Mouse (Mus musculus) liver, embryonic 15.5 days (tissue): ENCODE data around the gene Asdurf. TPM values are rescaled to one million over a fixed set of nuclear protein-coding genes. Genes with fewer than 3 reads are reported as not detected.
"Not testable (repeated sequence)": the region's sequence is repeated elsewhere in the genome, so short reads cannot be mapped to it uniquely, and the experiment has no call there.

Experiments
- ATAC-seq: fragments of 200-750 bp; cut with Nextera tagmentation; 2 replicates; pipeline ENCODE4 v1.8.0; 2017; ENCODE audit warnings: moderate number of reproducible peaks, mild to moderate bottlenecking, moderate library complexity; ENCODE audit not compliant: insufficient read depth
- H3K27ac ChIP-seq: fragments of 300-500 bp; sonication (generic); replicated peaks from 2 replicates; pipeline ENCODE4 v1.5.1; 2015; ENCODE audit warnings: mild to moderate bottlenecking, inconsistent platforms
- H3K27me3 ChIP-seq: fragments of 300-500 bp; sonication (generic); 2 replicates; pipeline ENCODE4 v1.6.1; 2015; ENCODE audit warnings: mild to moderate bottlenecking, inconsistent platforms
- H3K36me3 ChIP-seq: fragments of 300-500 bp; sonication (generic); replicated peaks from 2 replicates; pipeline ENCODE4 v1.6.1; 2015; ENCODE audit warnings: moderate library complexity, mild to moderate bottlenecking, inconsistent platforms
- H3K4me1 ChIP-seq: fragments of 300-500 bp; sonication (generic); replicated peaks from 2 replicates; pipeline ENCODE4 v1.6.1; 2015; ENCODE audit warnings: inconsistent platforms
- H3K4me2 ChIP-seq: fragments of 300-500 bp; sonication (generic); 2 replicates; pipeline ENCODE4 v1.6.1; 2015; ENCODE audit warnings: moderate library complexity, mild to moderate bottlenecking, inconsistent platforms
- H3K4me3 ChIP-seq: fragments of 300-500 bp; sonication (generic); replicated peaks from 2 replicates; pipeline ENCODE4 v1.5.1; 2015; ENCODE audit warnings: mild to moderate bottlenecking, inconsistent platforms
- H3K9ac ChIP-seq: fragments of 300-500 bp; sonication (generic); 2 replicates; pipeline ENCODE4 v1.6.1; 2015; ENCODE audit warnings: moderate library complexity, mild to moderate bottlenecking, inconsistent platforms
- H3K9me3 ChIP-seq: fragments of 300-500 bp; sonication (generic); replicated peaks from 2 replicates; pipeline ENCODE4 v1.6.1; 2016; ENCODE audit warnings: inconsistent platforms
- WGBS: fragments of 180-500 bp; shearing (Covaris S2); methylation state at CpG from one replicate; pipeline ENCODE4 v1.1.7; 2015; ENCODE audit warnings: mixed read lengths; ENCODE audit not compliant: insufficient replicate concordance; 5-methylcytosine and 5-hydroxymethylcytosine counted together
- polyA plus RNA-seq: library from polyadenylated mRNA; unstranded; fragments of >200 nt; fragmentation: Nextera tagmentation; extraction: Ambion mirVana; gene quantifications from 2 replicates; pipeline ENCODE4 v1.2.1, GENCODE M21; 2015

Asdurf gene
- not detected in 2 replicates for polyA plus RNA-seq

- peaks cover 15% of the 10 kb centered on the region for H3K36me3 ChIP-seq
- H3K4me3 ChIP-seq = peak within 1 kb of the TSS; percentile 96
- H3K9me3 ChIP-seq = no peaks in the 10 kb centered on the region
- H3K4me1 ChIP-seq = peaks cover 6% of the 10 kb centered on the region
- peak; percentile 99 for ATAC-seq
- H3K27ac ChIP-seq = peak within 1 kb of the TSS; percentile 93
- H3K27me3 ChIP-seq = no peaks in the 10 kb centered on the region
- H3K9ac ChIP-seq = peak within 1 kb of the TSS; percentile 90
- WGBS = under 1% methylated on average over 44 of the region's 44 CpGs
- H3K4me2 ChIP-seq = peak within 1 kb of the TSS; percentile 78
Measured at GRCm38 (mm10) chr1:53352327-53353261, at the start of gene Asdurf, which contains the start of the genes Gm28551 and Asnsd1. Asdurf (minus strand) TSS chr1:53352619. Gm28551 (minus strand) TSS chr1:53352667. Asnsd1 (minus strand) TSS chr1:53352752.

- not testable (repeated sequence) for H3K4me2 ChIP-seq
Measured at GRCm38 (mm10) chr1:53393936-53394760, 41.7 kb upstream of the Asdurf start.

GRCm38 (mm10) chr1:53388762-53389161 is 36.3 kb upstream of the Asdurf start:
- Histone ChIP-seq H3K9ac (no peak overlapping the region), H3K27me3 (no peaks in the 10 kb centered on the region), H3K4me2 (no peak overlapping the region), H3K27ac (no peak overlapping the region), H3K4me1 (no peaks in the 10 kb centered on the region), H3K36me3 (no peaks in the 10 kb centered on the region), H3K9me3 (no peaks in the 10 kb centered on the region), H3K4me3 (no peak overlapping the region)
- ATAC-seq = no peak
- 75% methylated on average over 14 of the region's 14 CpGs for WGBS

More at GRCm38 (mm10) chr1:53393936-53394760, 41.7 kb upstream of the Asdurf start:
- H3K27ac ChIP-seq, H3K36me3 ChIP-seq, ATAC-seq, H3K9ac ChIP-seq, H3K4me3 ChIP-seq, H3K27me3 ChIP-seq, H3K4me1 ChIP-seq, H3K9me3 ChIP-seq: not testable (repeated sequence)
- 39% methylated on average over 21 of the region's 21 CpGs for WGBS

- no peak overlapping the region for H3K4me2 ChIP-seq
- no peak overlapping the region for H3K27ac ChIP-seq
- H3K9ac ChIP-seq = no peak overlapping the region
- H3K9me3 ChIP-seq = no peaks in the 10 kb centered on the region
- no peaks in the 10 kb centered on the region for H3K36me3 ChIP-seq
- 64% methylated on average over 6 of the region's 6 CpGs for WGBS
- no peak overlapping the region for H3K4me3 ChIP-seq
- no peaks in the 10 kb centered on the region for H3K27me3 ChIP-seq
- H3K4me1 ChIP-seq = no peaks in the 10 kb centered on the region
- ATAC-seq = no peak
Measured at GRCm38 (mm10) chr1:53384085-53384688, 31.8 kb upstream of the Asdurf start.

GRCm38 (mm10) chr1:53377731-53378130 is 25.3 kb upstream of the Asdurf start:
- no peaks in the 10 kb centered on the region for H3K36me3 ChIP-seq
- H3K4me3 ChIP-seq = no peak overlapping the region
- no peak overlapping the region for H3K9ac ChIP-seq
- no peaks in the 10 kb centered on the region for H3K27me3 ChIP-seq
- H3K4me2 ChIP-seq = no peak overlapping the region
- H3K9me3 ChIP-seq = no peaks in the 10 kb centered on the region
- H3K27ac ChIP-seq = no peak overlapping the region
- WGBS = 45% methylated on average over 3 of the region's 3 CpGs
- no peak for ATAC-seq
- H3K4me1 ChIP-seq = no peaks in the 10 kb centered on the region

GRCm38 (mm10) chr1:53375965-53376364 is 23.5 kb upstream of the Asdurf start:
- ATAC-seq, H3K36me3 ChIP-seq, H3K9me3 ChIP-seq, H3K27me3 ChIP-seq, H3K4me3 ChIP-seq, H3K4me1 ChIP-seq, H3K27ac ChIP-seq, H3K4me2 ChIP-seq, H3K9ac ChIP-seq: not testable (repeated sequence)
- 61% methylated on average over 2 of the region's 2 CpGs for WGBS

- Histone ChIP-seq H3K4me1 (no peaks in the 10 kb centered on the region), H3K27ac (no peak overlapping the region), H3K4me2 (no peak overlapping the region), H3K9ac (no peak overlapping the region), H3K9me3 (no peaks in the 10 kb centered on the region), H3K4me3 (no peak overlapping the region), H3K36me3 (no peaks in the 10 kb centered on the region), H3K27me3 (no peaks in the 10 kb centered on the region)
- ATAC-seq = no peak
Measured at GRCm38 (mm10) chr1:53358988-53359387, 6.6 kb upstream of the Asdurf start.

- Histone ChIP-seq H3K27ac (no peak overlapping the region), H3K4me3 (no peak overlapping the region), H3K4me2 (no peak overlapping the region), H3K27me3 (no peaks in the 10 kb centered on the region), H3K36me3 (peaks cover 37% of the 10 kb centered on the region), H3K9ac (no peak overlapping the region), H3K9me3 (no peaks in the 10 kb centered on the region), H3K4me1 (peaks cover 16% of the 10 kb centered on the region)
- no peak for ATAC-seq
- WGBS = 80% methylated on average over 2 of the region's 2 CpGs
Measured at GRCm38 (mm10) chr1:53341071-53341470, 11.3 kb downstream of the Asdurf start.

GRCm38 (mm10) chr1:53337403-53337802 is 15.0 kb downstream of the Asdurf start:
- peaks cover 11% of the 10 kb centered on the region for H3K36me3 ChIP-seq
- not testable (repeated sequence) for H3K27ac ChIP-seq, H3K27me3 ChIP-seq, H3K9ac ChIP-seq, H3K9me3 ChIP-seq, H3K4me2 ChIP-seq, H3K4me3 ChIP-seq
- ATAC-seq = peak; percentile 54; the same call in 1 of the 2 replicates
- 31% methylated on average over 2 of the region's 2 CpGs for WGBS
- peaks cover 30% of the 10 kb centered on the region for H3K4me1 ChIP-seq

GRCm38 (mm10) chr1:53335465-53335864 is 17.0 kb downstream of the Asdurf start:
- Histone ChIP-seq H3K27ac (peak overlapping the region; percentile 45; the same call in 1 of the 2 replicates), H3K27me3 (no peaks in the 10 kb centered on the region), H3K4me2 (no peak overlapping the region; the same call in 1 of the 2 replicates), H3K4me1 (peaks cover 30% of the 10 kb centered on the region), H3K36me3 (no peaks in the 10 kb centered on the region), H3K9me3 (no peaks in the 10 kb centered on the region), H3K9ac (no peak overlapping the region), H3K4me3 (no peak overlapping the region)
- peak; percentile 79 for ATAC-seq

- not testable (repeated sequence) for H3K4me3 ChIP-seq, H3K9me3 ChIP-seq, H3K36me3 ChIP-seq, H3K27me3 ChIP-seq, H3K4me2 ChIP-seq, H3K27ac ChIP-seq, H3K9ac ChIP-seq
- ATAC-seq = peak; percentile 35; the same call in 1 of the 2 replicates
- peaks cover 28% of the 10 kb centered on the region for H3K4me1 ChIP-seq
- 31% methylated on average over 5 of the region's 5 CpGs for WGBS
Measured at GRCm38 (mm10) chr1:53333527-53333926, 18.9 kb downstream of the Asdurf start.
